Mouse (Mus musculus) erythroblast, embryonic 14.5 days (primary cell): ENCODE data around the gene Adam33. TPM values are rescaled to one million over a fixed set of nuclear protein-coding genes. Genes with fewer than 3 reads are reported as not detected.
"Not testable (repeated sequence)": the region's sequence is repeated elsewhere in the genome, so short reads cannot be mapped to it uniquely, and the experiment has no call there.

ENCODE experiments used
- H3K27me3 ChIP-seq: 2 replicates; pipeline ENCODE4 v1.6.1; 2012; ENCODE audit warnings: inconsistent platforms; ENCODE audit not compliant: control insufficient read depth
- H3K36me3 ChIP-seq: 2 replicates; pipeline ENCODE4 v1.6.1; 2012; ENCODE audit warnings: mild to moderate bottlenecking, inconsistent platforms; ENCODE audit not compliant: control insufficient read depth
- H3K4me1 ChIP-seq: 2 replicates; pipeline ENCODE4 v1.6.1; 2012; ENCODE audit warnings: inconsistent platforms; ENCODE audit not compliant: control insufficient read depth
- H3K4me3 ChIP-seq: replicated peaks from 2 replicates; pipeline ENCODE3; 2012; ENCODE audit warnings: moderate library complexity, mild to moderate bottlenecking, inconsistent platforms
- H3K9me3 ChIP-seq: 2 replicates; pipeline ENCODE4 v1.6.1; 2012; ENCODE audit warnings: low read length, inconsistent platforms, mixed read lengths; ENCODE audit not compliant: control insufficient read depth
- GATA1 ChIP-seq: IDR thresholded peaks from 2 replicates; pipeline ENCODE4 v1.6.1; 2012; ENCODE audit warnings: low read length, inconsistent platforms, mixed read lengths
- TAL1 ChIP-seq: IDR thresholded peaks from 3 replicates; pipeline ENCODE4 v1.6.1; 2012; ENCODE audit warnings: low read length, inconsistent platforms, mixed read lengths
- polyA plus RNA-seq: library from polyadenylated mRNA; stranded (reverse); fragments of >175 nt; gene quantifications from 2 replicates; pipeline ENCODE4 v1.2.3, GENCODE M21; 2012

Adam33 gene
- polyA plus RNA-seq, 1 experiment = 0.04 TPM

DNA sequence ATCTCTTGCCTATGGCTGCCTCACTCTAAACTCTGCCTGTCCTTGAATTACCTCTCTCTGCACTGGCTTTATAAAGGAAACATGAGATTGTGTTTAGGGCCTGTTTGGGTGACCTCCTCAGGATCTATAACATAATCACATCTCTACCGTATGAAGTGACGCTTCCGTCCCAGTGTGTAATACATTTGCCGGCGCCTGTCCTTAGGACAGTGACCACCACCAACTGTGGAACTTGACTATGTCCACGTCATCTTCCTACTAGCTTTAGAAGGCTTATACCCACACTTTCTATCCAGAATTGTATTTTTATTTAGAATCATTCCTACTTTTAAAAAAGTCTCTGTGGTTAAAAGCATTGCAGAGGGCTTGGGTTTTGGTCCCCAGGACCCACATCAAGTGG lies 25.4 kb downstream of the Adam33 start:
- Histone ChIP-seq H3K4me3 (no peak overlapping the region), H3K27me3 (peaks cover 91% of the 10 kb centered on the region), H3K9me3 (no peaks in the 10 kb centered on the region; the same call in 1 of the 2 replicates), H3K36me3 (no peaks in the 10 kb centered on the region), H3K4me1 (peaks cover 3% of the 10 kb centered on the region)
- TF ChIP-seq TAL1 = no peak
- no peak for TF ChIP-seq GATA1

DNA sequence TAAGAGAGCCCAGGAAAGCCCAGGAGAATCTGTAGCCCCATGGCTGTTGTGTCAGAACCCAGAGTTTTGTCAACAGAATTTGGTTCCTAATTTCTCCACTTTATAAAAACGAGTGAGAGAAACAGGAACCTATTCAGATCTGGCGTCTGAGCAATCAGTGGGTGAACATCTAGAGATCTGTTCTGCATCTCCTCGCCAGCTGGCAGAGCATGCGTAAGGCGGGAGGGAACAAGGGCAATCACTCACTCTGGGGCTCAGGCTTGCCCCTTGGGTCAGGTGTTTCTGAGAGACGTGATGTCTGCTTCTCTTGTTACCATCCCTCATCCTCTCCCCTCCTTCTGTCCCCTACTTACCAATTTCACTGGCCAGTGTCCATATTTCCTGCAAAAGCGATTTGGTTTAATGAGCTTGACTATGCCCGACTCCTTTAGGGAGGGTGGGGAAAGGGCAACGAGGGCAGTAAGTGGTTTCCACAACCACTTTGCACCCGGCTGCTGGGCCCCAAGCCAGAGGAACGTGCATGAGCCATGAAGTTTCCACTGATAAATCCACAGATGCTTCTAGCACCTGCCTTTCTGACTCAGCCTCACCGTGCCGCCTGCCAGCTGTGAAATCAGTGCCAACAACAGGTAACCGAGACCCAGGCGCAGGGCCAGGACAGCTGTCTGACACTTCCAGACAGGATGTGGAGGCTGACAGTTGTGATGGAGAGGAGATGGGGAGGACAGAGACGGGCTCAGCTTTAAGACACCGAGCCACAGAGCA lies 26.2 kb downstream of the Adam33 start:
- no peak for TF ChIP-seq TAL1
- TF ChIP-seq GATA1 = no peak
- peaks cover 84% of the 10 kb centered on the region for H3K27me3 ChIP-seq
- H3K36me3 ChIP-seq = no peaks in the 10 kb centered on the region
- H3K4me3 ChIP-seq = no peak overlapping the region
- H3K9me3 ChIP-seq = no peaks in the 10 kb centered on the region; the same call in 1 of the 2 replicates
- peaks cover 4% of the 10 kb centered on the region for H3K4me1 ChIP-seq

DNA sequence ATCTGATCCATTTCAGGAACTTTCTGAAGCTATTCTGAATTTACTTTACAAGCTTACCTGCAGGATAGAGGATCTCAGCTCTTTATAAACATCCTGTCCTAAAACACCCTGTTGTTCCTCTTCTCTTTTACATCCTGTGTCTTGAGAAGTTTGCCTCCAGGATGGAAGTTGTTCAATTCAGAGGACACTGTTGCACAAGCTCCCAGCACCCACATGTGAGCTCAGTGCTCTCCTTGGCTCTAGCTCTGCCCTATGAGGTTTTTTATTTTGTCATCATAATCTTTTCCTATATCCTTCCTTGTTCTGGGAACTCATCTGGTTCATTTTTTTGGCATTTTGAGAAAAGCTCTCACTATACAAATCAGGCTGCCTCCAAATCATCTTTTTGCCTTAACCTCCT lies 26.9 kb downstream of the Adam33 start:
- Histone ChIP-seq H3K36me3 (no peaks in the 10 kb centered on the region), H3K9me3 (no peaks in the 10 kb centered on the region; the same call in 1 of the 2 replicates), H3K4me3 (no peak overlapping the region), H3K27me3 (peaks cover 77% of the 10 kb centered on the region), H3K4me1 (peaks cover 11% of the 10 kb centered on the region)
- TF ChIP-seq GATA1 = no peak
- no peak for TF ChIP-seq TAL1

DNA sequence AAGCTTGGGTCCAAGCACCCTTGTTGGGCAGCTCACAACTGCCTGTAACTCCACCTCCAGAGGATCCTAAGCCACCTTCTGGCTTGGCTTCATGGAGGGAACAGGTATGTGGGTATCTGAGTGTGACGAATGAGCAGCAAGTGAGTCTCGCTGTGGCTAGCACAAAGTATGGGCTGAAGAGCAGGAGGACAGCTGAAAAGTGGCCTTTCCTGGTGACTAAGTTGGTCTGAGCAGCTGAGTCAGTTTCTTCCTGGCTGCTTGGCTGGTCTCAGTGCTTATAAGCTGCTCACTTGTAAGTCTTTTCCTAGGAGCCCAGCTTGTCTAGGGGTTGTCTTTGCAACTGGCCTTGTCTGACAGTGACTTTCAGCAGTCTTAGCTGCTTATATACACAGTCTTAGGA lies 27.3 kb downstream of the Adam33 start:
- Histone ChIP-seq H3K9me3 (no peaks in the 10 kb centered on the region; the same call in 1 of the 2 replicates), H3K27me3 (peaks cover 73% of the 10 kb centered on the region), H3K4me1 (peaks cover 12% of the 10 kb centered on the region), H3K36me3 (no peaks in the 10 kb centered on the region), H3K4me3 (no peak overlapping the region)
- TF ChIP-seq TAL1 (no peak), GATA1 (no peak)

DNA sequence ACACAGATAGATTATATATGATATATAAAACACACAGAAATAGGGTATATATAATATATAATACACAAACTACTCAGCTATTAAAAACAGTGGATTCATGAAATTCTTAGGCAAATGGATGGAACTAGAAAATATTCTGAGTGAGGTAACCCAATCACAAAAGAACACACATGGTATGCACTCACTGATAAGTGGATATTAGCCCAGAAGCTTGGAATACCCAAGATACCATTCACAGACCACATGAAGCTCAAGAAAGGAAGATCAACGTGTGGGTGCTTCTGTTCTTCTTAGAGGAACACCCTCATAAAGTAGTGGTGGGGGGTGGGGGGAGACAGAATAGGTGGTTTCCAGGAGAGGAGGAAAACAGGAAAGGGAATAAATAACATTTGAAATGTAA lies 32.2 kb downstream of the Adam33 start:
- Histone ChIP-seq H3K27me3 (peaks cover 23% of the 10 kb centered on the region), H3K4me1 (peaks cover 34% of the 10 kb centered on the region), H3K36me3 (peaks cover 12% of the 10 kb centered on the region)
- H3K4me3 ChIP-seq, H3K9me3 ChIP-seq: not testable (repeated sequence)

DNA sequence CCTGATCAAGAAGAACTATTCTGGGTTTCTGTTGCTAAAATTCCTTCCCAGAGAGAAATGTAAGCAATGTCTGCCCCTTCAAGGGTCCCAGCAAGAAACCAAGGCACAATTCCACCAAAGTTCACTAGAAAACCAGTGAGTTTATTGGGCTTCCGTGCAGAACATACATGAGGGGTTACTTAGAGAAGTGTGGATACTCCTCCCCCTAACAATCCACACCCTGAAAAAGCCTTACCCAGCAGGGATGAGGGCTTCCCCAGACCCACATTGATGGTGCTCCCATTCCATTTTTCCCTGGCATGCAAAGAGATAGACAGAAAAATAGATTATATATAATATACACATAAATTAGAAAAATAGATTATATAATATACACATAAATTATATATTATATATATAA lies 32.6 kb downstream of the Adam33 start:
- Histone ChIP-seq H3K36me3 (peaks cover 13% of the 10 kb centered on the region), H3K4me3 (no peak overlapping the region), H3K27me3 (peaks cover 19% of the 10 kb centered on the region), H3K4me1 (peaks cover 34% of the 10 kb centered on the region), H3K9me3 (no peaks in the 10 kb centered on the region; the same call in 1 of the 2 replicates)
- TF ChIP-seq TAL1 (no peak), GATA1 (no peak)

DNA sequence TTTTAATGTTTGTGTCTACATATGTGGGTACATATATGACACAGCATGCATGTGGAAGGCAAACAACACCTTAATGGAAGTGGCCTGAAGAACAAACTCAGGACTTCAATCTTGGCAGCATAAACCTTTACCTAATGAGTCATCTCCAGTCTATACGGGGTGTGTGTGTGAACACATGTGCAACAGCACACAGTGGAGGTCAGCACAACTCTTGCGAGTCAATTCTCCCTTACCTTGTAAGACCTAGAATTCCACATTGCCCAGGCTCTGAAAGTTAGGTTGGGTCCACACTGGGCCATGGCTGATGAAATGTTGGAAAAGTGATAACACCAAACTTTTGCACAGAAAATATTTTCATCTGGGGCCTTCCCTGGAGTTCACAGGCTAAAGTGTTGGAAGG lies 33.1 kb downstream of the Adam33 start:
- Histone ChIP-seq H3K9me3 (no peaks in the 10 kb centered on the region; the same call in 1 of the 2 replicates), H3K4me1 (peaks cover 34% of the 10 kb centered on the region), H3K4me3 (no peak overlapping the region), H3K36me3 (peaks cover 18% of the 10 kb centered on the region), H3K27me3 (peaks cover 15% of the 10 kb centered on the region)
- TF ChIP-seq GATA1 = no peak
- no peak for TF ChIP-seq TAL1

DNA sequence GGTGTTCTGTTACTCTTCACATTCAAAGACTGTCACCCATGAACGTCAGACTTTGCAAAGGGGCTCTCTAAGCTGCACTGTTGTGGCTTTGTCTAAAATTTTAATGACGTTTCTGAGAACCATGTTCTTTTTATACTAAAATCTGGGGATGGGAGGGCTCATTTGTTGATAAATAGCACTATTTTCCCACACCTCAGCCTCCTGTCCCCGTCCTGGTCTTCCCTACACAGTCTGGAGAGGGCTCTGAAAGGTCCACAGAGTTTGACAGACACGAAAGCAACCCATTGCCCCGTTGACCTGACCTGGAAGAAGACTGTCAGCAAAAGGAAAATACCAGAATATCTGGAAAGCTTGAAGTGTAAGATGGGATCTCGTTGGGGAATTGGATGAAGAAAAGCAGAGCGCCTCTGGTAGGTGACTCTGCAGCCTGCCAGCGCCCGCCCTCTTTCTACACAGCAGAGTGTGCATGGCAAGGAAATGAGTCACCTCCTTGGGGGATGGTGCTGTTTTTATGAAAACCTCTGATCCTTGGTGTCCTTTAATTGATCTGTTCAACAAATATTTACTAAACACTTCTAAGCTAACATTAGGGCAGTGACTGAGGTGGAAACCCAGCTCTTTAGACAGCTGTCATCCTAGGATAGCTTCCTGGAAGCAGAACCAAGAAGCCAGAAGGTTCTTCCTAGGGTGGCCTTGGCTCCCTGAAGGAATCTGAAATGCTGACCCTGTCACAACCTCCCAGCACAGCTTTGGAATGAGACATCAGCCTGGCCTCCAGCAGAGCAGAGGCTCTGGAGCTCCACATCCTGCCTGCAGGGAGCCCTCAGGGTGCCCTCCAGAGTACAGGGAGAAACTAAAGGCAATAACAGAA lies 34.3 kb downstream of the Adam33 start:
- H3K36me3 ChIP-seq = peaks cover 25% of the 10 kb centered on the region
- peaks cover 34% of the 10 kb centered on the region for H3K4me1 ChIP-seq
- no peaks in the 10 kb centered on the region; the same call in 1 of the 2 replicates for H3K9me3 ChIP-seq
- no peak for TF ChIP-seq GATA1
- H3K27me3 ChIP-seq = 0 out of 2 replicates have a peak, but pooled peaks cover 5% of the 10 kb centered on the region
- no peak overlapping the region for H3K4me3 ChIP-seq

DNA sequence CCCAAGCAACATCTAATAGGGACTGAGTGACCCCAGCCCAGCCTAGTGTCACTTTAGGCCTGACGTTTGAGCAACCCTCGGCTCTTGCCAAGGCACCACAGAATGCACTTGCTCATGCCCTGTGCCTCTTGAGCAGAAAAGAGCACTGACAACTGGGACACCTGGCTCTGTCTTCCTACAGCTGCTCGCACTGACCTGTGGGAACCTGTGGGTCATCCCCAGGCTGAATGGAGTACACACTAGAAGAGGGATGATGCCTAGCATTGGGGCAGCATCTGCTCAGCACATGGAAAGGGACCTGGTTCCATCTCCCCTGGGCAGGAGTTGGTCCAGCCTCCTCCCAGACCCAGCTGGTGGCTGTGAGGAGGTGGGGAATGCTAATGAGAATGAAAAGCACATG lies 36.7 kb downstream of the Adam33 start:
- Histone ChIP-seq H3K27me3 (no peaks in the 10 kb centered on the region), H3K4me3 (no peak overlapping the region), H3K9me3 (no peaks in the 10 kb centered on the region), H3K36me3 (peaks cover 41% of the 10 kb centered on the region), H3K4me1 (peaks cover 28% of the 10 kb centered on the region)
- TF ChIP-seq GATA1 (no peak), TAL1 (no peak)
